Mouse (Mus musculus): Measurements from ENCODE around the gene Pmepa1. TPM values are rescaled to one million over a fixed set of nuclear protein-coding genes. Genes with fewer than 3 reads are reported as not detected.

The Pmepa1 gene
- polyA plus RNA-seq, 1 experiment from 2014 or later: 7.2 TPM

DNA sequence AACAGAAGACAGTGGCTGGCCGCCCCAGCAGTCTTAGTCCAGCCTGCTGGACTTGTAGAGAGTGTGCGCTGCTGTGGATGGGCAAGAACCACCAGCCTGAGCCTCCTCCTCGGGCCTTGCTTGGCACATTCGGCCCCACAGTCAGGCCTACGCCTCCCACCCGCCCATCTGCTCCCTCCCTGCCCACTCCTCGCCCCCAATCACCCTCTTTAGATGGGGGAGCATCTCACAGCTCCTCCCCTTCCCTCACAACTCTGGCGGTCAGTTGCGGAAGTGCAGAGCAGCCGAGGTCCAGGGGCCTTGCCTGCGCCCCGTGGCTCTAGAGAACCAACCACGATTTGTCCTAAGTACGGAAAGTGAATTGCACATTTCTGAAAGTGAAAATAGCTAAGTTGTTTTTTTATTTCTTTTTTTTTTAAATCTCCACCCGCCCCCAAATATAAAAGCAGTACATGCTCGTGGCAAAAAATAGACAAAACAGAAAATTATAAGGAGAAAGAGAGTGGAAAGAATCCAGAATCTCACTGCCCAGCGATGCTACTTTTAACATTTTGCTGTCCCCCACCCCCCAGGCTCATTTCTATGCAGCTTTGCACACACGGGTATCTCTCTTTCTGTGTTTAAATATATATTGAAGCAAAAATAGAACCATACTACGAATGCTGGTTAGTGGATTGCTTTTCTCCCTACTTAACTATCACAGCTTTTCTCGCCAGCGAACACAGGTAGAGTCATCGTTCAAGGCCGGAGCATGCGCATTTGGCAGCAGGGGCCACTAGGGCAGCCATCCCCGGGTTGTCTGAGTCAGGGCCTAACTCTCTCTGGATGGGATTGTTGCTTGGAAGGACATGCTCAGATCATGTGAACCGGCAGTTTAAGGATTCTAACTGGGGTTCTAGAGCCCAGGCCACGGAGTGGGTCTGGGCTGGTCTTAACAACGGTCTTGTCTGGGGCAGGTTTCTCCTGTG, 24.6 kb upstream of the Pmepa1 start:
- Histone ChIP-seq H3K9ac (ENCODE audit: low read length) (no peak overlapping the region), H3K27ac (ENCODE audit: low read length) (no peak overlapping the region), H3K9me3 (replicated peaks; ENCODE audit: control insufficient read depth, low read length) (peaks cover 2% of the 10 kb centered on the region; the same call in 1 of the 2 replicates), H3K36me3 (ENCODE audit: control insufficient read depth, insufficient read depth, low read length) (no peaks in the 10 kb centered on the region), H3K4me1 (ENCODE audit: control insufficient read depth, insufficient read depth, low read length) (no peaks in the 10 kb centered on the region), H3K4me2 (ENCODE audit: low read depth, low read length) (no peak overlapping the region), H3K4me3 (replicated peaks; ENCODE audit: low read length) (no peak overlapping the region), H3K27me3 (ENCODE audit: control insufficient read depth, insufficient read depth, low read length) (no peaks in the 10 kb centered on the region)
- ATAC-seq (ENCODE audit: insufficient read depth, low FRiP score): no peak
- WGBS: 70% methylated on average over 28 of the region's 28 CpGs

DNA sequence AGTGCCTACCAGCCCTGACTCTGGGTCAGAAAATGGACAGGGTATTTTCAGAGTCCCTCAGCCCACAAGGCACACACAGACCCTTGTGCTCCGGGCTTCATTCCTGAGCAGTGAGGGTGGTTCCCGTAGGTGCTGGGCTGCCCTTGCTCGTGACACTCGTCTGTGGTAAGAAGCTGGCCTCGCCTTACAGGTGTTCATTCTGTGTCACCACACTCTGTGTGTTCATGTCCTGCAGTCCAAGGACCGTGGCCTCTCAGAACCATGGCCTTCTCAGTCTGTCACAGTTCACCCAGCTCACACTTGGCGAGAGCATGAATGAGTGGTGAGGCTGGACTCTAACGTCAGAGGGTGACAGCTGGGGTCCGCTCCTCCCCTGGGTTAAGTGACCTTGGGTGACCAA, 20.1 kb upstream of the Pmepa1 start:
- H3K4me1 ChIP-seq (ENCODE audit: control insufficient read depth, insufficient read depth, low read length): no peaks in the 10 kb centered on the region

DNA sequence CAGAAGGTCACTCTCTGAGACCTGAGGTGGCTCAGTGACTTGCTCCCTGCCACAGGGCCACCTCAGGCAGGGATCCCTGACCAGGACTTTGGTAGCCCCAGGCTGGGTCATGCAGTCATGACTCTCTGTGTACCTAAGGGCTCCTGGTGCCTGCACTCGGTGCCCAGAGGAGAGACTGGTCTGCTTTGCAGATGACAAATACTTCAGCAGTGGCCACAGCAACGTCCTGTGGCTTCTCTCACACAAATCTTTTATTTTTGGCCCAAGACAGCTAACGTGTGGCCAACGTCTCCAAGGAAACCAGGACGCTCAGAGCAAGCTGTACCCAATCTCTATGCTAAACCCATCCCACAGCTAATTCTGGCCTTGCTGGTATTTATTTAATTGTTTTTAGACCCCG, 16.7 kb upstream of the Pmepa1 start:
- H3K4me1 ChIP-seq (ENCODE audit: control insufficient read depth, insufficient read depth, low read length): no peaks in the 10 kb centered on the region
- WGBS: 62% methylated on average over 6 of the region's 6 CpGs
- no peak overlapping the region for H3K9ac ChIP-seq (ENCODE audit: low read length)
- no peak overlapping the region for H3K4me2 ChIP-seq (ENCODE audit: low read depth, low read length)
- no peak overlapping the region for H3K27ac ChIP-seq (ENCODE audit: low read length)
- H3K4me3 ChIP-seq (replicated peaks; ENCODE audit: low read length): no peak overlapping the region
- H3K36me3 ChIP-seq (ENCODE audit: control insufficient read depth, insufficient read depth, low read length): no peaks in the 10 kb centered on the region
- no peaks in the 10 kb centered on the region for H3K27me3 ChIP-seq (ENCODE audit: control insufficient read depth, insufficient read depth, low read length)
- H3K9me3 ChIP-seq (replicated peaks; ENCODE audit: control insufficient read depth, low read length): no peaks in the 10 kb centered on the region
- ATAC-seq (ENCODE audit: insufficient read depth, low FRiP score): no peak

More for the DNA sequence above, 20.1 kb upstream of the Pmepa1 start:
- H3K9me3 ChIP-seq (replicated peaks; ENCODE audit: control insufficient read depth, low read length): peaks cover 2% of the 10 kb centered on the region; the same call in 1 of the 2 replicates
- no peak overlapping the region for H3K27ac ChIP-seq (ENCODE audit: low read length)
- no peaks in the 10 kb centered on the region for H3K36me3 ChIP-seq (ENCODE audit: control insufficient read depth, insufficient read depth, low read length)
- no peak overlapping the region for H3K4me2 ChIP-seq (ENCODE audit: low read depth, low read length)
- no peak overlapping the region for H3K9ac ChIP-seq (ENCODE audit: low read length)
- no peak for ATAC-seq (ENCODE audit: insufficient read depth, low FRiP score)
- no peaks in the 10 kb centered on the region for H3K27me3 ChIP-seq (ENCODE audit: control insufficient read depth, insufficient read depth, low read length)
- 77% methylated on average over 9 of the region's 9 CpGs for WGBS
- H3K4me3 ChIP-seq (replicated peaks; ENCODE audit: low read length): no peak overlapping the region

DNA sequence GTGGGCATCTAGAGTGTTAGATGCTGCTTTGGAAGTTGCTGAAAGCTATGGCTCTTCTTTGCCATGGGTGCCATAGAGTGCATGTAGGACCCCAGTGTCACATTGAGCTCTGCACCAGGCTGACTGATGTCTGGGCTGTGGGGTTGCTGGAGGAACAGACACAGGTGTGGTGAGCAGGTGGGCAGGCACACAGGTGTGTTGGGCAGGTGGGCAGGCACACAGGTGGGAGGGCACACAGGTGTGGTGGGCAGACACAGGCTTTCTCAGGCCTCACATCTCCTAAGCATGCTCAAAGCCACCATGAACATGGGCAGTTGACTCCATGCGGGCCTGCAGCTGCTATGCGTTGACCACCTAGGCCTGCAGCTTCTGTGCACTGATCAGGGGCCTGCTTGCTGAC, 16.2 kb upstream of the Pmepa1 start:
- Histone ChIP-seq H3K36me3 (ENCODE audit: control insufficient read depth, insufficient read depth, low read length) (no peaks in the 10 kb centered on the region), H3K9ac (ENCODE audit: low read length) (no peak overlapping the region), H3K9me3 (replicated peaks; ENCODE audit: control insufficient read depth, low read length) (no peaks in the 10 kb centered on the region), H3K4me2 (ENCODE audit: low read depth, low read length) (no peak overlapping the region), H3K4me3 (replicated peaks; ENCODE audit: low read length) (no peak overlapping the region), H3K27me3 (ENCODE audit: control insufficient read depth, insufficient read depth, low read length) (no peaks in the 10 kb centered on the region), H3K27ac (ENCODE audit: low read length) (no peak overlapping the region), H3K4me1 (ENCODE audit: control insufficient read depth, insufficient read depth, low read length) (no peaks in the 10 kb centered on the region)
- no peak for ATAC-seq (ENCODE audit: insufficient read depth, low FRiP score)
- WGBS: 97% methylated on average over 2 of the region's 2 CpGs

DNA sequence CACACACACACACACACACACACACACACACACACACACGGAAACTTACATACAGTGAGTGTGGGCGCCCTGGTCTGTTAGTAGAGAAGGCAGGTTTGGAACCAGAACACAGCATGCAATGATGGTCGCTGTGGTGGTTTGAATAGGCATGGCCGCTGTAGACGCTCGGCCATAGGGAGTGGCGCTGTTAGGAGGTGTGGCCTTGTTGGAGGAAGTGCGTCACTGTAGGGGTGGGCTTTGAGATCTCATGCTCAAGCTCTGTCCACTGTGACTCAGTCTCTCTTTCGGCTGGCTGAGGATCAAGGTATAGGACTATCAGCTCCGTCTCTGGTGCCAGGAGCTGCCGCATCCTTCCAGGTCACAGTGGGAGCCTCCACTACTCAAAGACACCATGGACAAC, 14.6 kb upstream of the Pmepa1 start:
- Histone ChIP-seq H3K27me3 (ENCODE audit: control insufficient read depth, insufficient read depth, low read length) (no peaks in the 10 kb centered on the region), H3K36me3 (ENCODE audit: control insufficient read depth, insufficient read depth, low read length) (no peaks in the 10 kb centered on the region), H3K9me3 (replicated peaks; ENCODE audit: control insufficient read depth, low read length) (no peaks in the 10 kb centered on the region), H3K4me3 (replicated peaks; ENCODE audit: low read length) (no peak overlapping the region), H3K4me2 (ENCODE audit: low read depth, low read length) (no peak overlapping the region), H3K27ac (ENCODE audit: low read length) (no peak overlapping the region), H3K4me1 (ENCODE audit: control insufficient read depth, insufficient read depth, low read length) (no peaks in the 10 kb centered on the region), H3K9ac (ENCODE audit: low read length) (no peak overlapping the region)
- WGBS: 93% methylated on average over 11 of the region's 11 CpGs
- no peak for ATAC-seq (ENCODE audit: insufficient read depth, low FRiP score)

DNA sequence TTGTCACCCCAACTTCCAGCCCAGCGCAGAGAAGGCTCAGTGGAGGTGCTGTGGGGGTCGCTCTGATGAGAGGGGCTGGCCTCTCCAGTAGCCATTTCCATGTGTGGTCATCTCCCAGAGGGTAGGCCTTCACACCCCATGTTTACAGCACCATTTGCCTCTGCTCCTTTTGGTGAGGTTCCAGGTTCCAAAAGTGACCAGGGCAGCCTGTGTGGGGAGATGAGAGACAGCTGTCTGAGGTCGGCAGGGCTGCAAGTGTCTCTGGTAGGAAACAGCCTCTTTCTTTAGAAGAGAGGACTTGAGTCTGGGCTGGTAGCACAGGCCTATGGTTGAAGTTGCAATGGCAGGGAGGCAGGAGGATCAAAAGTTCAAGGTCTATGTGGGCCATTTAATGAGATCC, 13.6 kb upstream of the Pmepa1 start:
- H3K27ac ChIP-seq (ENCODE audit: low read length): no peak overlapping the region
- no peaks in the 10 kb centered on the region for H3K27me3 ChIP-seq (ENCODE audit: control insufficient read depth, insufficient read depth, low read length)
- no peak overlapping the region for H3K9ac ChIP-seq (ENCODE audit: low read length)
- no peaks in the 10 kb centered on the region for H3K4me1 ChIP-seq (ENCODE audit: control insufficient read depth, insufficient read depth, low read length)
- no peak overlapping the region for H3K4me3 ChIP-seq (replicated peaks; ENCODE audit: low read length)
- no peaks in the 10 kb centered on the region for H3K36me3 ChIP-seq (ENCODE audit: control insufficient read depth, insufficient read depth, low read length)
- whole genome bisulfite sequencing: 66% methylated on average over 3 of the region's 3 CpGs
- no peak overlapping the region for H3K4me2 ChIP-seq (ENCODE audit: low read depth, low read length)
- no peaks in the 10 kb centered on the region for H3K9me3 ChIP-seq (replicated peaks; ENCODE audit: control insufficient read depth, low read length)
- no peak for ATAC-seq (ENCODE audit: insufficient read depth, low FRiP score)

DNA sequence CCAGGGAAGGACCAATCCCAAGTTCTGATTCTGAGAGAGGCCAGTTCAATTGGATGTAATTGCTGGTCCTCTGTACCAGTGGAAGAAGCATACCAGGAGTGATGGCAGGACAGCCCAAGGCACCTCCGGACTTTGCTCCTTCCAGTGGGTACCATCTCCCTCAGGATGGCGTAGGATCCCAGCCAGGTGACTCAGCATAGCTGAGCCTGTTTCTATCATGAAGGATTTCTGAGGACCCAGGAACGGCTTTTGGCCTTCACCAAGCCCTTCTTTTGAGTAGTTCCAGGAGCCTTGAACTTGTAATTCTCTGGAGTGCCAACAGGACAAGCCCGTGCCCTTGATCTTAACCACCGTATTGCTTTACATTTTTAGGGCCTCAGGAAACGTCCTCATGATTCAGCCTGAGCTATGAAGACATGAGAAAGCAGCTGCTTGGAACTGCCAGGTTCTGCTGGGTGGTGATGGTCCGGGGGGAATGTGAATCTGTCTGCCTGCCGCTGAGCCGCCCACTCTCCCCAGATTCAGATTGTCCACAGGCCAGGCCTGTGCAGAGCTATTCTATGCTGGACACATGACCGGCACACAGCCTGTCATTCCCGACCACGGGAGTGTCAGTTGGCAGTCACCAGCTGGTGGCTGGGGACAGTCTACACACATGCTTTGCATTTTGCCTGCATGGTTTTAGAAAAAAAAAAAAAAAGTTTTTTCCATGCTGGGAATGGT, 9.6 kb upstream of the Pmepa1 start:
- Histone ChIP-seq H3K27ac (ENCODE audit: low read length) (no peak overlapping the region), H3K9me3 (replicated peaks; ENCODE audit: control insufficient read depth, low read length) (no peaks in the 10 kb centered on the region), H3K4me1 (ENCODE audit: control insufficient read depth, insufficient read depth, low read length) (0 out of 2 replicates have a peak, but pooled peaks cover 3% of the 10 kb centered on the region), H3K27me3 (ENCODE audit: control insufficient read depth, insufficient read depth, low read length) (no peaks in the 10 kb centered on the region), H3K4me2 (ENCODE audit: low read depth, low read length) (no peak overlapping the region), H3K36me3 (ENCODE audit: control insufficient read depth, insufficient read depth, low read length) (no peaks in the 10 kb centered on the region), H3K9ac (ENCODE audit: low read length) (no peak overlapping the region), H3K4me3 (replicated peaks; ENCODE audit: low read length) (no peak overlapping the region)
- ATAC-seq (ENCODE audit: insufficient read depth, low FRiP score): no peak
- WGBS: 86% methylated on average over 12 of the region's 12 CpGs

DNA sequence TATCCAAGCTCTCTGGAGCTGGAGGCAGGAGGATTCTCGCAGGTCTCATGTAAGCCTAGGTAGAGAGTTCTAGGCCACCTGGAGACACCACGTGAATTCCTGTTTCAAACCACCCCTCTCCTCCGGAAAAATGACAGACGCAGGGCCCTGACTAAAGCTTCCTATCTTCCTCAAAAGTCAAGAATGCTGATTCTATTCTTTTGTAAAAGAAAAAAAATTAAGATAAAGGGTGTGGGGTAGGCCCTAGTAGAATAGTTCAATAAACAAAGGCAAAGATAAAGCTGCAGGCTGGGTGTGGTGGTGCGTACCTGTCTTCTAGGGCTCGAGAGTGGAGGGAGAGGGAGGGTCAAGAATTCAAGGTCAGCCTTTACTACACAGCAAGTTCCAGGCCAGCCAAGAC, 8.4 kb upstream of the Pmepa1 start:
- H3K9ac ChIP-seq (ENCODE audit: low read length): no peak overlapping the region; the same call in 1 of the 2 replicates
- H3K27me3 ChIP-seq (ENCODE audit: control insufficient read depth, insufficient read depth, low read length): no peaks in the 10 kb centered on the region
- H3K4me2 ChIP-seq (ENCODE audit: low read depth, low read length): no peak overlapping the region
- H3K4me1 ChIP-seq (ENCODE audit: control insufficient read depth, insufficient read depth, low read length): 0 out of 2 replicates have a peak, but pooled peaks cover 3% of the 10 kb centered on the region
- H3K4me3 ChIP-seq (replicated peaks; ENCODE audit: low read length): no peak overlapping the region
- 57% methylated on average over 6 of the region's 6 CpGs for WGBS
- H3K9me3 ChIP-seq (replicated peaks; ENCODE audit: control insufficient read depth, low read length): no peaks in the 10 kb centered on the region
- H3K27ac ChIP-seq (ENCODE audit: low read length): no peak overlapping the region
- H3K36me3 ChIP-seq (ENCODE audit: control insufficient read depth, insufficient read depth, low read length): no peaks in the 10 kb centered on the region
- no peak for ATAC-seq (ENCODE audit: insufficient read depth, low FRiP score)

DNA sequence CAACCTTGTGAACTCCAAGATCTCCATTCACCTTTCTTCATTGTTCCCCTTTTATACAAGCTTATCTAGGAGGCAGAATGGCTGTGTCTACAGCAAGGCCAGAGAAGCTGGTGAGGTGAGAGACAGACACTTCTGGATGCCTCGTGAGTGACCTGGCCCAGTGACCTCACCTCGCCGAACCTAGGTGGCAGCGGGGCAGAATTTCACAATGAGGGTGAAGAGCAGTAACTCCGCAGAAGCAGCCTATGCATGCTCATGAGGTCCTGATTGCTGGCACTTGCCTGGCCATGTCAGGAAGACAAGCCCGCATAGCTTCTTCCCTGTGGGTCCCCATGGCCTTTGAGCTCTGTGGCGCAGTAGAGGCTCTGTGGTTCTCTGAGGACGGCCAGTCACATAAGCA, 5.9 kb upstream of the Pmepa1 start:
- no peak overlapping the region for H3K4me2 ChIP-seq (ENCODE audit: low read depth, low read length)
- no peak overlapping the region for H3K27ac ChIP-seq (ENCODE audit: low read length)
- no peak overlapping the region for H3K9ac ChIP-seq (ENCODE audit: low read length)
- no peak overlapping the region for H3K4me3 ChIP-seq (replicated peaks; ENCODE audit: low read length)
- H3K4me1 ChIP-seq (ENCODE audit: control insufficient read depth, insufficient read depth, low read length): peaks cover 6% of the 10 kb centered on the region; the same call in 1 of the 2 replicates
- no peaks in the 10 kb centered on the region for H3K36me3 ChIP-seq (ENCODE audit: control insufficient read depth, insufficient read depth, low read length)
- H3K27me3 ChIP-seq (ENCODE audit: control insufficient read depth, insufficient read depth, low read length): no peaks in the 10 kb centered on the region
- no peaks in the 10 kb centered on the region for H3K9me3 ChIP-seq (replicated peaks; ENCODE audit: control insufficient read depth, low read length)
- ATAC-seq (ENCODE audit: insufficient read depth, low FRiP score): no peak
- WGBS: 80% methylated on average over 8 of the region's 8 CpGs
